In genomic region chr16:91547974-91548373, GRCm38 (mm10) we compare ENCODE assay signal across 8 mouse cellular contexts. TPM values are rescaled to one million over a fixed set of nuclear protein-coding genes. Genes with fewer than 3 reads are reported as not detected.
DNase-seq lines count a peak whose midpoint lies in the region; ATAC-seq and TF ChIP-seq lines count a peak whose summit lies in the region.

No protein-coding gene starts in this region.

- DNase-seq in lung, adult 2 months: no peak
- no peak for DNase-seq in lung, adult 18-20 months
- DNase-seq in limb, embryonic 10.5 days (ENCODE audit: low spot score): no peak
- DNase-seq in cerebellum, adult 11 months: no peak
- DNase-seq in left cerebral cortex, postnatal 10 days (ENCODE audit: extremely low spot score in 1 of 2, low spot score in 2 of 2): no peak
- DNase-seq in adrenal gland, postnatal 14 days: no peak

- 17% methylated on average over 5 of the region's 5 CpGs for WGBS in lung, adult 2 months
- WGBS in embryonic facial prominence, embryonic 15.5 days: 32% methylated on average over 5 of the region's 5 CpGs
- WGBS in limb, embryonic 10.5 days: 54% methylated on average over 5 of the region's 5 CpGs

- no peaks in the 10 kb centered on the region for H3K36me3 ChIP-seq in embryonic facial prominence, embryonic 15.5 days
- H3K36me3 ChIP-seq in limb, embryonic 10.5 days: peaks cover 7% of the 10 kb centered on the region; the same call in 1 of the 2 replicates
- no peaks in the 10 kb centered on the region for H3K36me3 ChIP-seq in myocyte (ENCODE audit: control insufficient read depth, insufficient read depth)

- no peak for TF ChIP-seq CTCF in lung, adult 2 months (IDR thresholded peaks at IDR 0.05; ENCODE audit: insufficient read depth, low read length)

- H3K4me3 ChIP-seq in lung, adult 2 months (replicated peaks; ENCODE audit: extremely low read depth, low read depth, low read length): peak overlapping the region; percentile 78
- H3K4me3 ChIP-seq in embryonic facial prominence, embryonic 15.5 days (replicated peaks): peak overlapping the region; percentile 94
- peak overlapping the region; percentile 99 for H3K4me3 ChIP-seq in limb, embryonic 10.5 days
- peak overlapping the region; percentile 62 for H3K4me3 ChIP-seq in myocyte

- ATAC-seq in embryonic facial prominence, embryonic 15.5 days (ENCODE audit: insufficient number of reproducible peaks, low FRiP score, low TSS enrichment, low read depth): no peak

- peaks cover 22% of the 10 kb centered on the region for H3K79me2 ChIP-seq in myocyte (ENCODE audit: control insufficient read depth, insufficient read depth)

- H3K9me3 ChIP-seq in embryonic facial prominence, embryonic 15.5 days (replicated peaks): no peaks in the 10 kb centered on the region
- H3K9me3 ChIP-seq in limb, embryonic 10.5 days (replicated peaks): no peaks in the 10 kb centered on the region

- peaks cover 29% of the 10 kb centered on the region for H3K4me1 ChIP-seq in lung, adult 2 months (ENCODE audit: control insufficient read depth, insufficient read depth, low read length)
- H3K4me1 ChIP-seq in embryonic facial prominence, embryonic 15.5 days: peaks cover 35% of the 10 kb centered on the region
- peaks cover 52% of the 10 kb centered on the region for H3K4me1 ChIP-seq in limb, embryonic 10.5 days

- intact Hi-C loops in left cerebral cortex, postnatal 10 days (cut with DNase I): no loop called here

- no peak overlapping the region for H3K27ac ChIP-seq in embryonic facial prominence, embryonic 15.5 days (replicated peaks)
- no peak overlapping the region for H3K27ac ChIP-seq in limb, embryonic 10.5 days

- no peaks in the 10 kb centered on the region for H3K27me3 ChIP-seq in embryonic facial prominence, embryonic 15.5 days
- 0 out of 2 replicates have a peak, but pooled peaks cover 3% of the 10 kb centered on the region for H3K27me3 ChIP-seq in limb, embryonic 10.5 days (ENCODE audit: low read depth, poor library complexity, severe bottlenecking)
- no peaks in the 10 kb centered on the region for H3K27me3 ChIP-seq in myocyte (ENCODE audit: control insufficient read depth, insufficient read depth, insufficient read length)

- peak overlapping the region; percentile 83; the same call in 1 of the 2 replicates for H3K9ac ChIP-seq in embryonic facial prominence, embryonic 15.5 days

- no peak for TF ChIP-seq POLR2A in lung, adult 2 months (IDR thresholded peaks at IDR 0.05; ENCODE audit: borderline replicate concordance, extremely low read depth, low read depth, low read length)
- TF ChIP-seq POLR2A in myocyte (IDR thresholded peaks at IDR 0.05; ENCODE audit: insufficient read length, low read depth): no peak

- peak overlapping the region; percentile 60 for H3K4me2 ChIP-seq in embryonic facial prominence, embryonic 15.5 days (replicated peaks)
- H3K4me2 ChIP-seq in myocyte (ENCODE audit: low read depth): peak overlapping the region; percentile 92

- H3ac ChIP-seq in myocyte (ENCODE audit: control insufficient read depth, insufficient read length): no peak overlapping the region

TF ChIP-seq in myocyte, 11 proteins besides CTCF, POLR2A, EP300 and RAD21:
- TF ChIP-seq USF1 (IDR thresholded peaks at IDR 0.05; ENCODE audit: low read depth) (no peak), CEBPB (IDR thresholded peaks at IDR 0.05; ENCODE audit: insufficient read depth, poor library complexity, severe bottlenecking) (no peak), MYOG (IDR thresholded peaks at IDR 0.05; ENCODE audit: control insufficient read depth in 1 of 3, insufficient read depth in 1 of 3, insufficient read length in 2 of 3, low read depth in 2 of 3) (no peak), TCF3 (IDR thresholded peaks at IDR 0.05; ENCODE audit: insufficient read length, low read depth) (no peak), SRF (IDR thresholded peaks at IDR 0.05; ENCODE audit: control insufficient read depth, insufficient read length, low read depth) (no peak), POLR2AphosphoS2 (IDR thresholded peaks at IDR 0.05; ENCODE audit: insufficient read length, low read depth) (no peak), MYOD1 (IDR thresholded peaks at IDR 0.05; ENCODE audit: control insufficient read depth in 1 of 3, insufficient read length in 2 of 3, low read depth in 2 of 3) (no peak), REST (IDR thresholded peaks at IDR 0.05; ENCODE audit: insufficient read depth, insufficient read length) (no peak), MAX (IDR thresholded peaks at IDR 0.05; ENCODE audit: low read depth) (no peak), TCF12 (IDR thresholded peaks at IDR 0.05; ENCODE audit: insufficient read depth, poor library complexity, severe bottlenecking) (no peak), E2F4 (IDR thresholded peaks at IDR 0.05; ENCODE audit: insufficient read depth) (no peak)

RNA-seq across cellular contexts. Expression of gene Ifngr2, which starts 1.1 kb away (rescaled TPM):
- 32.4 and 37.9 TPM in 2 replicates for polyA plus RNA-seq in lung, adult 2 months (2012; rRNA removed)
- polyA plus RNA-seq in embryonic facial prominence, embryonic 15.5 days (2015; fragmentation: Nextera tagmentation; extraction: Ambion mirVana): 58.8 and 63.2 TPM in 2 replicates
- polyA plus RNA-seq in limb, embryonic 10.5 days (2016; fragmentation: Nextera tagmentation; extraction: Ambion mirVana): 24.1 and 32.9 TPM in 2 replicates
- 18.7 TPM for polyA plus RNA-seq in myocyte (2012; fragmentation: generic; extraction: Trizol)
- total RNA-seq in left cerebral cortex, postnatal 10 days (2021): 10 to 100 TPM; 74.8 to 82.0 TPM
- total RNA-seq in adrenal gland, postnatal 14 days (2021): 27.7 and 30.8 TPM in 2 replicates

RNA-seq across cellular contexts. Expression of gene Tmem50b, which starts 49.6 kb away (rescaled TPM):
- polyA plus RNA-seq in lung, adult 2 months (2012; rRNA removed): 87.2 and 111 TPM in 2 replicates
- 44.4 and 50.9 TPM in 2 replicates for polyA plus RNA-seq in embryonic facial prominence, embryonic 15.5 days (2015; fragmentation: Nextera tagmentation; extraction: Ambion mirVana)
- 19.8 and 25.7 TPM in 2 replicates for polyA plus RNA-seq in limb, embryonic 10.5 days (2016; fragmentation: Nextera tagmentation; extraction: Ambion mirVana)
- 11.4 TPM for polyA plus RNA-seq in myocyte (2012; fragmentation: generic; extraction: Trizol)
- 10 to 100 TPM; 92.3 to 95.0 TPM for total RNA-seq in left cerebral cortex, postnatal 10 days (2021)
- total RNA-seq in adrenal gland, postnatal 14 days (2021): 45.6 and 48.0 TPM in 2 replicates
